Mouse (Mus musculus) heart, embryonic 11.5 days (tissue): Measurements from ENCODE around the gene Def6. TPM values are rescaled to one million over a fixed set of nuclear protein-coding genes. Genes with fewer than 3 reads are reported as not detected.
A peak's percentile ranks its signal among the peaks of the same experiment; 100 is the strongest.

Source experiments
- ATAC-seq: fragments of 200-750 bp; cut with Nextera tagmentation; replicated peaks from 2 replicates; pipeline ENCODE4 v1.8.0; 2017; ENCODE audit warnings: moderate library complexity; ENCODE audit not compliant: insufficient number of reproducible peaks, low FRiP score, low TSS enrichment
- H3K27ac ChIP-seq: fragments of 300-500 bp; sonication (generic); 2 replicates; pipeline ENCODE4 v1.5.1; 2014; ENCODE audit warnings: mild to moderate bottlenecking, low read depth, low read length
- H3K27me3 ChIP-seq: fragments of 300-500 bp; sonication (generic); 2 replicates; pipeline ENCODE4 v1.6.1; 2014; ENCODE audit warnings: mild to moderate bottlenecking, low read length, mixed read lengths; ENCODE audit not compliant: control insufficient read depth, insufficient read depth
- H3K36me3 ChIP-seq: fragments of 300-500 bp; sonication (generic); 2 replicates; pipeline ENCODE4 v1.6.1; 2014; ENCODE audit warnings: mild to moderate bottlenecking, low read length, moderate library complexity, mixed read lengths; ENCODE audit not compliant: control insufficient read depth, insufficient read depth
- H3K4me1 ChIP-seq: fragments of 300-500 bp; sonication (generic); 2 replicates; pipeline ENCODE4 v1.6.1; 2014; ENCODE audit warnings: low read length; ENCODE audit not compliant: control insufficient read depth, insufficient read depth
- H3K4me2 ChIP-seq: fragments of 300-500 bp; sonication (generic); 2 replicates; pipeline ENCODE4 v1.6.1; 2014; ENCODE audit warnings: mild to moderate bottlenecking, moderate library complexity
- H3K4me3 ChIP-seq: fragments of 300-500 bp; sonication (generic); 2 replicates; pipeline ENCODE4 v1.5.1; 2014; ENCODE audit warnings: low read depth, low read length
- H3K9ac ChIP-seq: fragments of 300-500 bp; sonication (generic); 2 replicates; pipeline ENCODE4 v1.6.1; 2014; ENCODE audit warnings: mild to moderate bottlenecking, low read depth, low read length, moderate library complexity
- H3K9me3 ChIP-seq: fragments of 300-500 bp; sonication (generic); replicated peaks from 2 replicates; pipeline ENCODE4 v1.6.1; 2016; ENCODE audit warnings: low read length; ENCODE audit not compliant: control insufficient read depth
- WGBS: fragments of 180-500 bp; shearing (Covaris S2); extraction: QIAGEN DNeasy Blood & Tissue Kit; methylation state at CpG from one replicate; pipeline ENCODE4 v1.1.7; 2014; ENCODE audit not compliant: insufficient replicate concordance; 5-methylcytosine and 5-hydroxymethylcytosine counted together
- polyA plus RNA-seq: library from polyadenylated mRNA; unstranded; fragments of >200 nt; fragmentation: Nextera tagmentation; extraction: Ambion mirVana; gene quantifications from 2 replicates; pipeline ENCODE4 v1.2.1, GENCODE M21; 2014

The Def6 gene
- polyA plus RNA-seq: 2.6 and 2.8 TPM in 2 replicates

GRCm38 (mm10) chr17:28207591-28208313 lies at the start of gene Def6:
Gene Def6, plus strand, starts transcription at chr17:28207778.
- no peaks in the 10 kb centered on the region for H3K9me3 ChIP-seq
- ATAC-seq: peak; percentile 64; the same call in 1 of the 2 replicates
- peak within 1 kb of the TSS; percentile 69 for H3K9ac ChIP-seq
- peaks cover 4% of the 10 kb centered on the region; the same call in 1 of the 2 replicates for H3K36me3 ChIP-seq
- peak within 1 kb of the TSS; percentile 39 for H3K4me3 ChIP-seq
- WGBS: 19% methylated on average over 26 of the region's 26 CpGs
- no peaks in the 10 kb centered on the region for H3K27me3 ChIP-seq
- peak within 1 kb of the TSS; percentile 46; the same call in 1 of the 2 replicates for H3K27ac ChIP-seq
- H3K4me2 ChIP-seq: peak within 1 kb of the TSS; percentile 71
- H3K4me1 ChIP-seq: peaks cover 16% of the 10 kb centered on the region; the same call in 1 of the 2 replicates

DNA sequence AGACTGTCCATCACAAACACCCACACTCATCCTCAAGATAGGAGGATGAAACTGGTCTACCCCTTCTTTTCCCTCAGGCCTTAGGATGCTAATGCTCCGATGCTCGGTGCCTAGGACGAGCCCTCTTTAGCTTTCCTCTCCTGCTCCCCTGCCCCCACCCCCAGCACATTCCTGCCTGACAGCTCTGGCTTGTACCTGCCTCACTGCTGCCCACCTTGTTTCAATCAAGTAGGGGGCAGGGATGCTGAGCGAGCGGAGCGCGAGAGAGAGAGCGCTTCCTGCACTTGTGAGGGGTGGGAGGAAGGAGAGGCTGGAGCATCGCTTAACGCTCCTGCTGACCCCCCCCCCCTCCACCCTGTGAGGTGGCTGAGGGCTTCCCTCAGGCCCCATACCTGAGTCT lies 47.2 kb upstream of the Def6 start:
- H3K9me3 ChIP-seq: no peaks in the 10 kb centered on the region
- no peak overlapping the region for H3K4me2 ChIP-seq
- peaks cover 73% of the 10 kb centered on the region for H3K27me3 ChIP-seq
- H3K36me3 ChIP-seq: no peaks in the 10 kb centered on the region
- H3K4me1 ChIP-seq: peaks cover 21% of the 10 kb centered on the region
- no peak overlapping the region for H3K9ac ChIP-seq
- no peak for ATAC-seq
- H3K4me3 ChIP-seq: no peak overlapping the region
- 4% methylated on average over 10 of the region's 10 CpGs for whole genome bisulfite sequencing
- H3K27ac ChIP-seq: no peak overlapping the region

GRCm38 (mm10) chr17:28161310-28161881 lies 46.2 kb upstream of the Def6 start:
- Histone ChIP-seq H3K4me2 (peak overlapping the region; percentile 40), H3K27ac (0 out of 2 replicates have a peak overlapping the region, but pooled peaks have one; percentile 29), H3K4me1 (peaks cover 21% of the 10 kb centered on the region), H3K36me3 (no peaks in the 10 kb centered on the region), H3K9ac (no peak overlapping the region; the same call in 1 of the 2 replicates), H3K4me3 (no peak overlapping the region), H3K27me3 (peaks cover 78% of the 10 kb centered on the region), H3K9me3 (no peaks in the 10 kb centered on the region)
- no peak; the same call in 1 of the 2 replicates for ATAC-seq
- 13% methylated on average over 11 of the region's 11 CpGs for WGBS

- Histone ChIP-seq H3K27ac (no peak overlapping the region), H3K4me2 (no peak overlapping the region), H3K9me3 (no peaks in the 10 kb centered on the region), H3K4me1 (peaks cover 21% of the 10 kb centered on the region), H3K4me3 (no peak overlapping the region), H3K36me3 (no peaks in the 10 kb centered on the region), H3K27me3 (peaks cover 60% of the 10 kb centered on the region), H3K9ac (no peak overlapping the region)
- no peak for ATAC-seq
- 3% methylated on average over 6 of the region's 6 CpGs for whole genome bisulfite sequencing
Measured at GRCm38 (mm10) chr17:28163666-28164065, 43.9 kb upstream of the Def6 start.

GRCm38 (mm10) chr17:28170460-28171305 lies 36.9 kb upstream of the Def6 start:
- 83% methylated on average over 6 of the region's 6 CpGs for WGBS
- H3K9me3 ChIP-seq: no peaks in the 10 kb centered on the region
- ATAC-seq: no peak
- H3K36me3 ChIP-seq: no peaks in the 10 kb centered on the region
- no peak overlapping the region for H3K4me3 ChIP-seq
- H3K27ac ChIP-seq: no peak overlapping the region
- no peak overlapping the region for H3K4me2 ChIP-seq
- H3K27me3 ChIP-seq: peaks cover 7% of the 10 kb centered on the region
- H3K9ac ChIP-seq: no peak overlapping the region
- H3K4me1 ChIP-seq: peaks cover 14% of the 10 kb centered on the region

DNA sequence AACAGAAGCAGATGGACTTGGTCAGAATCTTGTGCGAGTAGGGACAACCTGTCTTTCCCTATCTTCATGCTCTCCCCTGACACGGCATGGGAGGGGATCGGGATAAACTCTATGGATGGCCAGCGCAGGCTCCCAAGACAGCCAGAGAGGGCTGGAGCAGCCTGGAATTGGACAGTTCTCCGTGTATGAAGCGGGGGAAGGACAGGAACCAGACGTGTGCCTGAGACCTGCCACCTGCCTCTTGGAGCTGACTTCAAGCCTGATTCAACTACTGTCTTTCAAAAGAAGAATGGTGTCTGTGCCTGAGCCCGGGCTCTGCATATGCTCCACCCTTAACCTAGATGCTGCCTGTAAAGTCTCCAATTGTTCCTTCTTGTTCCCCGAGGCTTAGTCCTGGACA lies 34.9 kb upstream of the Def6 start:
- Histone ChIP-seq H3K36me3 (no peaks in the 10 kb centered on the region), H3K27ac (peak overlapping the region; percentile 0; the same call in 1 of the 2 replicates), H3K4me2 (peak overlapping the region; percentile 14; the same call in 1 of the 2 replicates), H3K4me3 (no peak overlapping the region), H3K9me3 (no peaks in the 10 kb centered on the region), H3K27me3 (no peaks in the 10 kb centered on the region), H3K9ac (0 out of 2 replicates have a peak overlapping the region, but pooled peaks have one; percentile 16), H3K4me1 (peaks cover 18% of the 10 kb centered on the region)
- 41% methylated on average over 9 of the region's 9 CpGs for WGBS
- ATAC-seq: no peak

- Histone ChIP-seq H3K4me2 (peak within 1 kb of the TSS; percentile 90), H3K36me3 (no peaks in the 10 kb centered on the region), H3K27ac (peak within 1 kb of the TSS; percentile 93), H3K4me1 (peaks cover 48% of the 10 kb centered on the region), H3K9me3 (no peaks in the 10 kb centered on the region), H3K27me3 (no peaks in the 10 kb centered on the region), H3K9ac (peak within 1 kb of the TSS; percentile 93), H3K4me3 (peak within 1 kb of the TSS; percentile 81)
- WGBS: under 1% methylated on average over 57 of the region's 82 CpGs
- peak; percentile 73 for ATAC-seq
Measured at GRCm38 (mm10) chr17:28176775-28177539, 30.6 kb upstream of the Def6 start, which contains the start of gene Zfp523. Gene Zfp523, plus strand, starts transcription at chr17:28177129.
